Mouse (Mus musculus): ENCODE results near the gene Osbpl9.

Gene Osbpl9

GRCm38 (mm10) chr4:109103145-109103883 is 98.8 kb downstream of the Osbpl9 start:
- no peak for DNase-seq (ENCODE audit: low spot score)

GRCm38 (mm10) chr4:109102574-109102973 is 99.5 kb downstream of the Osbpl9 start:
- no peak for DNase-seq (ENCODE audit: low spot score)

DNA sequence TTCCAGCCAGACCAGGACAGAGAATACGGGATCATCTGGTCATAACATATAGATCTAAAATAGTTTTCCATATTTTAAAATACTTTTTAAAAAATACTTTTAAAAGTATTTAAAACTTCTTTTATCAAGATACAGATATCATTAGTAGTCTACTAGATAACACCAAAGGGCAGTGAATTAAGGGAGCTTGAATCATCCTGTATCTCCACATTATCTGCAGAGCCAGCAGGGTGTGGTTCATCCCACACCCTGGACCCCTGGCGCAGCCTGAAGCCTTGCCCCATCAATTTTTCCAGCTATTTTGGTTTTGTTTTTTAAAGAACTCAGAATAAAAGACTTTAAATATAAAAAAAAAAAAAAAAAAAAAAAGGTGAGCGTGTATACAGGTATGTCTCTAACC is 103.2 kb downstream of the Osbpl9 start:
- DNase-seq (ENCODE audit: low spot score), result no peak

- DNase-seq (ENCODE audit: low spot score), result no peak
These were observed 107.8 kb downstream of the Osbpl9 start for GRCm38 (mm10) chr4:109094269-109094668.

- DNase-seq (ENCODE audit: low spot score), result no peak
These were observed 109.7 kb downstream of the Osbpl9 start for GRCm38 (mm10) chr4:109092344-109092743.

- no peak for DNase-seq (ENCODE audit: low spot score)
These were observed 110.8 kb downstream of the Osbpl9 start for GRCm38 (mm10) chr4:109091241-109091777.

GRCm38 (mm10) chr4:109089999-109090398 is 112.1 kb downstream of the Osbpl9 start:
- DNase-seq (ENCODE audit: low spot score), result peak; percentile 69

GRCm38 (mm10) chr4:109089171-109089570 is 112.9 kb downstream of the Osbpl9 start:
- DNase-seq (ENCODE audit: low spot score), result no peak

- DNase-seq (ENCODE audit: low spot score), result peak; percentile 22
These were observed 122.0 kb downstream of the Osbpl9 start for GRCm38 (mm10) chr4:109080118-109080517.

DNA sequence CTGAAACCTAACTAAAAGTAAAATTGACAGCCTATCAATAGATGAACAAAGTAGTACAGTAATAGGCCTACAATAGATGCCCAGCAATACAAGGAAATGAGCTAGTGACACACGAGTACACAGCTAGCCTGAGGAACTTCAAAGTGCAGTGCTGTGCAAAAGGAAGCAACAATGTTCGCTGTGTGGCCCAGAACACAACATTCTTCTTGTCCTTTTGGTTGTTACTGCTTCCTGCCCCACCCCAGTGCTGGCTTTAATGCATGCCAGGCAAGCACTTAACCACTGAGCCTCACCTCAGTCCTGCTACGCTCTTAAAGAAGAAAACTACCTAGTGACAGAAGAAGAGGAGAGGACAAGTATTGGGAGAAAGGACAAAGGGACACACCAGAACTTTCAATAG is 122.4 kb downstream of the Osbpl9 start:
- peak; percentile 37 for DNase-seq (ENCODE audit: low spot score)

- DNase-seq (ENCODE audit: low spot score), result peak; percentile 21
These were observed 123.1 kb downstream of the Osbpl9 start for GRCm38 (mm10) chr4:109078941-109079340.

DNA sequence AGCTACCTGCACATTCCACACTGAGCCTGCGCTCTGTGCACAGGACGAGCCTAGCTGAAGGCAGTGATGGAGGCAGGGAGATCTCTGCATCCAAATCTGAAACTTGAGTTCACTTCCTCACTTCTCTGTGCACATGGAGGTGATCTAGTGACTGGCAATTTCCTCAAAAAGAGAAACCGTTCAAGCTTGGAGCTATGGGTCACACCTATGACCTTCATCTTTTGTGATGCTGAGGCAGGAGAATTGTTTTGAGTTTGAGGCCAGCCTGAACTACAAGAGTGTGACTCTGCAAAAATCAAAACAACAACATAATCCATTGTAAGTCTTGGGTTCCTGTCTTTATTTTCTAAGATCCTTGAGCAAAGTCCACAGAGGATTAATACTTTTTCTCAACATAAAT is 128.8 kb downstream of the Osbpl9 start:
- DNase-seq (ENCODE audit: low spot score), result no peak

GRCm38 (mm10) chr4:109072891-109073290 is 129.2 kb downstream of the Osbpl9 start:
- DNase-seq (ENCODE audit: low spot score), result no peak

DNA sequence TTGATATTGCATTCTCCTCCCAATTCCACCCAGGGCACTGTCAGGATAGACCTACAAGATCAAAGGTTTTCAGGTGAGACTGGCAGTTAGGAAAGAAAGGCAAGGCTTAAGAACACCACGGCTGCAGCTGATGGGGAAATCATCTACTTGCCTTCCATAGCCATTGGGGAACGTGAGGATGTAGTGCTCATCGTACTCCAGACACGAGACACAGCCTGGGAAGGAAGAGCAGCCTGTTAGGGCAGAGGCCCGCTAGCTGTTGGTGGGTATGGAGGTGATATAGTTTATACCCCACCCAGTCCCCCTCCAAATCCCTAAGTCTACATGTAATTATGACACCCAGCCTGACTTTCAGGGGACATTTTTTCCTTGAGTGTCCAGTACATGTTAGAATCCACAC is 136.4 kb downstream of the Osbpl9 start:
- DNase-seq (ENCODE audit: low spot score), result no peak

- DNase-seq (ENCODE audit: low spot score), result no peak
These were observed 137.1 kb downstream of the Osbpl9 start for GRCm38 (mm10) chr4:109064941-109065340.

DNA sequence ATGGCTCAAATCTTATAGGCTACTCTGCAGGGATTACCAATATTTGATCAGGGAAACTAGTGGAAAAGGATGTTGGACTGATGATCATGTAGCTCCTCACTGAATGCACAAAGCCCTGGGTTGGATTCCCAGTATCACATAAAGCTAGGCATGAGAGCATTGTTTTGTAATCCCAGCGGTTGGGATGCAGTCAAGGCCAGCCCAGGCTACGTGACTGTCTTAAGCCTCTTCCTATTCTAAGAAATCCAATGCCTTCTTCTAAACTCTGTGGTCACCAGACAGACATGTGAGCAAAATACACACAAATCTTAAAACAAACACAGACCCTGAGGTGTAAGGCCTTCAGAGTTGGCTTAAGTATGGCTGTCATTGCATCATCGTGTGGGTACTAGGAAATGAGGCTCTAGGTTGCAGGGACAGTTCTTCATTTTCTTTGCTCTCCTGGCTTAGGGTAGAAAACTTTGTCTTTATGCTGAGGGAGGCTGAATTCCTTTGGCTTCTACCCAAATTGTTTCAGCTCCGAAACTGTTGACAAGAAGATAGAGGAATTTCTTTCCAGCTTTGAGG is 142.7 kb downstream of the Osbpl9 start:
- no peak for DNase-seq (ENCODE audit: low spot score)

- DNase-seq (ENCODE audit: low spot score), result no peak
These were observed 144.4 kb downstream of the Osbpl9 start for GRCm38 (mm10) chr4:109057640-109058039.

DNA sequence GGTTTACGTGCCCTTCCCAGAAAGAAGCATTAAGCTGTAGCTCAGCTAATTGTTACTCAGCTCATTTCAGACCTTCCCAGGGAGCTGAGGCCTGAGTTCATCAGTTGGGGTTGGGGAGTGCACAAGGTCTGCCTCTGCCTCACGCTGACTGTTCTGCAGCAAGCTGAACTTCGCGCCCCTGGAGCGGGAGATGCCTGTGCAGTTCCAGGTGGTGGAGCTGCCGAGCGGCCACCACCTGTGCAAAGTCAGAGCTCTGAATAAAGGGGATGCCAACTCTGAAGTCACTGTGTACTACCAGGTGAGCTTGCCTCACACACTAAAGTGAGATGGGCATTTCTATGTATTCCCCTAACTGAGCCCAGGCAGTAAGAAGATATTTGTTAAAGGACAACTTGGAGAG is 145.7 kb downstream of the Osbpl9 start:
- DNase-seq (ENCODE audit: low spot score), result no peak

DNA sequence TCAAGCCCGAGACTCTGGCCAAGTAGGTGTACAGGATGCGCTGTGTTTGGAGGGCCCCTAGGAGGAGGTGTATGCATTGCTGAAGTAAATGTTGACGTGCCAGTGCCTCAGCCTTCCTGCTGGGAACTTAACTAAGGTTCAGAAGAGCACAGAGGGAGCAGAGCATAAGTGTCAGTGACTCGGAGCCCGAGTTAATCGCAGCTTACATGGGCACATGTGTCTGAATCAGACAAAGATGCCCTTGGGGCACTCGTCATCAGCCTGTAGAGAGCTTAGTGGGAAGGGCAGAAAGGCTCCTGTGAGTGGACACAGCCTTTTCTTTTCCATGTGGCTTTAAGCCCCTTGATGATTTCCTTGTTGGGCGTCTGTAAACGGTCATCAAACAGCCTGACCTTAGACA is 148.1 kb downstream of the Osbpl9 start:
- no peak for DNase-seq (ENCODE audit: low spot score)

DNA sequence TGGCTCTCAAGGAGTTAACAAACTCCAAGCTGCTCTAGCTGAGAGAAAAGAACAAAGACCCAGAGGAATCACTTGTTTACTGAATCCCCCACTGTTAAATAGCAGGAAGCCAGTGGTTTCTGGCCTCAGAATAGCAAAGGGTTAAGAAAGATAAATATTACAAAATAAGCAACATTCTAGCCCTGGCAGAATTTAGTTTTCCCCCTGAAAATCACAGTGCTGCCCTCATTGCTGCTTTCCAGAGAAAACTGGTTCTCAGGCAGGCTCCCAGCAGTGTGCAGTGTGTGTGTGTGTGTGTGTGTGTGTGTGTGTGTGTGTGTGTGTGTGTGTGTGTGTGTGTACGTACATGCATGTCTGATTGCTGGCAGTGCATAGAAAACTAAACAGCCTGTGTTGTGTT is 149.8 kb downstream of the Osbpl9 start:
- no peak for DNase-seq (ENCODE audit: low spot score)

GRCm38 (mm10) chr4:109048258-109048657 is 153.8 kb downstream of the Osbpl9 start:
- no peak for DNase-seq (ENCODE audit: low spot score)

- no peak for DNase-seq (ENCODE audit: low spot score)
These were observed 158.3 kb downstream of the Osbpl9 start for GRCm38 (mm10) chr4:109043756-109044155.

GRCm38 (mm10) chr4:109043294-109043693 is 158.8 kb downstream of the Osbpl9 start:
- DNase-seq (ENCODE audit: low spot score), result no peak

DNA sequence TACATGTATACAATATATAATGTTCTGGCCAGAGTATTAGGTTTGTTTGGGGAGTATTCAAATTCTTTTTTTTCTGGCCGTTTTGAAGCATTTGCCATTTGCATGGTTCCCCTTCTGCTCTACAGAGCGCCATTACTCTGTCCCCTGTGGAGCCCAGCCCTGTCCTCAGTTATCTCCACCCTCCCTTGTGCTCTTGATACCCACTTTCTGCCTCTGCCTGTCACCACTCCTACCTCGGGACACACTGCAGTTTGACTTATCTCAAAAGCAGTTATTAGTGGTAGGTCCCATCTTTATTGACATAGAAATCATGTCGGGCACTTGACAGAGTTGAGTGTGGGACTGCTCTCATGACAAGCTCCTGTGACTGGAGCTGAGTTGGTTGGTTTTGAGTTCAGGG is 159.3 kb downstream of the Osbpl9 start:
- DNase-seq (ENCODE audit: low spot score), result no peak
